Mouse (Mus musculus) CH12.LX (cell line): Measurements from ENCODE around the gene Gm20388. TPM values are rescaled to one million over a fixed set of nuclear protein-coding genes. Genes with fewer than 3 reads are reported as not detected.

Experiments used
- DNase-seq: peaks from one replicate; pipeline ENCODE4 v3.0.0-alpha.2; 2013; ENCODE audit errors: extremely low read depth
- H3K27ac ChIP-seq: 2 replicates; pipeline ENCODE4 v1.5.1; 2012; ENCODE audit warnings: low read depth, mild to moderate bottlenecking, control low read depth, moderate library complexity; ENCODE audit not compliant: insufficient read depth
- H3K27me3 ChIP-seq: replicated peaks from 2 replicates; pipeline ENCODE3; 2012; ENCODE audit warnings: inconsistent platforms
- H3K36me3 ChIP-seq, 2 experiments: replicated peaks in 1 of 2; 2 replicates each; pipeline versions ENCODE3 to v1.6.1; 2012; ENCODE audit warnings: inconsistent platforms in 1 of 2, low read length in 1 of 2, mild to moderate bottlenecking in 1 of 2, mixed read lengths in 1 of 2, moderate library complexity in 1 of 2; ENCODE audit not compliant: control insufficient read depth in 1 of 2, insufficient read depth in 1 of 2
- H3K4me1 ChIP-seq, 2 experiments: 2 replicates each; pipeline ENCODE4 v1.6.1; 2012; ENCODE audit warnings: inconsistent platforms in 1 of 2, moderate library complexity in 1 of 2; ENCODE audit not compliant: insufficient read depth in 2 of 2, control insufficient read depth in 1 of 2
- H3K4me2 ChIP-seq: 2 replicates; pipeline ENCODE4 v1.6.1; 2012; ENCODE audit warnings: low read depth, mild to moderate bottlenecking, control low read depth; ENCODE audit not compliant: poor library complexity, insufficient read depth, severe bottlenecking
- H3K4me3 ChIP-seq, 3 experiments: fragments of 150-350 bp in 1 of 3; sonication (generic) in 1 of 3; replicated peaks in 1 of 3; 2 replicates each; pipeline versions ENCODE3 to v1.5.1; 2011 to 2012; ENCODE audit warnings: low read depth in 2 of 3, low read length in 2 of 3, mild to moderate bottlenecking in 2 of 3, moderate library complexity in 2 of 3, control low read depth in 1 of 3, improper control_type of control experiment in 1 of 3, inconsistent platforms in 1 of 3, mixed read lengths in 1 of 3; ENCODE audit not compliant: poor library complexity in 1 of 3
- H3K79me2 ChIP-seq: replicated peaks from 2 replicates; pipeline ENCODE4 v1.6.1; 2012; ENCODE audit warnings: mild to moderate bottlenecking, moderate library complexity; ENCODE audit not compliant: control insufficient read depth, poor library complexity, insufficient read depth, severe bottlenecking; ENCODE audit errors: extremely low read depth
- H3K9ac ChIP-seq: 2 replicates; pipeline ENCODE4 v1.6.1; 2012; ENCODE audit warnings: low read depth, mild to moderate bottlenecking, control low read depth, moderate library complexity; ENCODE audit not compliant: insufficient read depth
- H3K9me3 ChIP-seq: replicated peaks from 2 replicates; pipeline ENCODE3; 2012; ENCODE audit warnings: low read length, inconsistent platforms, mixed read lengths
- BHLHE40 ChIP-seq: IDR thresholded peaks from 2 replicates; pipeline ENCODE4 v1.6.1; 2011; ENCODE audit warnings: mild to moderate bottlenecking, low read depth, low read length, improper control_type of control experiment
- CHD1 ChIP-seq: IDR thresholded peaks from 2 replicates; pipeline ENCODE4 v1.6.1; 2012; ENCODE audit warnings: low read depth, low read length, improper control_type of control experiment, inconsistent platforms
- CHD2 ChIP-seq: IDR thresholded peaks from 2 replicates; pipeline ENCODE4 v1.6.1; 2011; ENCODE audit warnings: low read length, improper control_type of control experiment
- CTCF ChIP-seq, 2 experiments: IDR thresholded peaks in 1 of 2; conservative IDR thresholded peaks in 1 of 2; 2 replicates each; pipeline ENCODE4 v1.5.1; 2011 to 2012; ENCODE audit warnings: low read depth in 2 of 2, low read length in 2 of 2, improper control_type of control experiment in 1 of 2, inconsistent platforms in 1 of 2, mild to moderate bottlenecking in 1 of 2, moderate library complexity in 1 of 2
- E2F4 ChIP-seq: IDR thresholded peaks from 2 replicates; pipeline ENCODE4 v1.6.1; 2011; ENCODE audit warnings: low read depth, low read length, improper control_type of control experiment; ENCODE audit not compliant: insufficient replicate concordance
- ELF1 ChIP-seq: IDR thresholded peaks from 2 replicates; pipeline ENCODE4 v1.6.1; 2014; ENCODE audit warnings: low read depth, mild to moderate bottlenecking, inconsistent platforms, low read length, improper control_type of control experiment
- EP300 ChIP-seq: IDR thresholded peaks from 2 replicates; pipeline ENCODE4 v1.6.1; 2011; ENCODE audit warnings: low read length, improper control_type of control experiment
- ETS1 ChIP-seq: conservative IDR thresholded peaks from 2 replicates; pipeline ENCODE4 v1.6.1; 2012; ENCODE audit warnings: low read depth, mild to moderate bottlenecking, inconsistent platforms, low read length, improper control_type of control experiment, moderate library complexity
- HCFC1 ChIP-seq: IDR thresholded peaks from 2 replicates; pipeline ENCODE4 v1.6.1; 2012; ENCODE audit warnings: low read depth, mild to moderate bottlenecking, inconsistent platforms, low read length, improper control_type of control experiment
- IRF4 ChIP-seq: IDR thresholded peaks from 2 replicates; pipeline ENCODE4 v1.6.1; 2014; ENCODE audit warnings: low read depth, mild to moderate bottlenecking, inconsistent platforms, low read length, improper control_type of control experiment
- JUN ChIP-seq: IDR thresholded peaks from 2 replicates; pipeline ENCODE4 v1.6.1; 2011; ENCODE audit warnings: low read depth, mild to moderate bottlenecking, low read length, improper control_type of control experiment, moderate library complexity; ENCODE audit not compliant: insufficient read depth
- MAX ChIP-seq: IDR thresholded peaks from 2 replicates; pipeline ENCODE4 v1.6.1; 2011; ENCODE audit warnings: low read length, improper control_type of control experiment
- MAZ ChIP-seq: IDR thresholded peaks from 2 replicates; pipeline ENCODE4 v1.6.1; 2012; ENCODE audit warnings: low read depth, mild to moderate bottlenecking, inconsistent platforms, low read length, improper control_type of control experiment, moderate library complexity
- MEF2A ChIP-seq: IDR thresholded peaks from 2 replicates; pipeline ENCODE4 v1.6.1; 2014; ENCODE audit warnings: low read depth, mild to moderate bottlenecking, inconsistent platforms, low read length, improper control_type of control experiment, borderline replicate concordance
- MXI1 ChIP-seq: IDR thresholded peaks from 2 replicates; pipeline ENCODE4 v1.6.1; 2011; ENCODE audit warnings: mild to moderate bottlenecking, low read depth, low read length, improper control_type of control experiment
- MYC ChIP-seq: IDR thresholded peaks from 2 replicates; pipeline ENCODE4 v1.6.1; 2011; ENCODE audit warnings: low read depth, mild to moderate bottlenecking, improper control_type of control experiment, low read length
- NELFE ChIP-seq: IDR thresholded peaks from 2 replicates; pipeline ENCODE4 v1.6.1; 2011; ENCODE audit warnings: low read depth, low read length, improper control_type of control experiment
- NRF1 ChIP-seq: IDR thresholded peaks from 2 replicates; pipeline ENCODE4 v1.6.1; 2014; ENCODE audit warnings: low read depth, mild to moderate bottlenecking, inconsistent platforms, low read length, improper control_type of control experiment, moderate library complexity
- PAX5 ChIP-seq: IDR thresholded peaks from 2 replicates; pipeline ENCODE4 v1.6.1; 2012; ENCODE audit warnings: low read length, inconsistent platforms, mixed read lengths
- POLR2A ChIP-seq: IDR thresholded peaks from 2 replicates; pipeline ENCODE4 v1.6.1; 2011; ENCODE audit warnings: low read depth, mild to moderate bottlenecking, improper control_type of control experiment, low read length
- POLR2AphosphoS2 ChIP-seq: IDR thresholded peaks from 2 replicates; pipeline ENCODE4 v1.6.1; 2011; ENCODE audit warnings: low read depth, low read length, improper control_type of control experiment
- RAD21 ChIP-seq: IDR thresholded peaks from 2 replicates; pipeline ENCODE4 v1.6.1; 2011; ENCODE audit warnings: low read depth, mild to moderate bottlenecking, low read length, improper control_type of control experiment, moderate library complexity
- SMC3 ChIP-seq: IDR thresholded peaks from 2 replicates; pipeline ENCODE4 v1.6.1; 2011; ENCODE audit warnings: low read depth, low read length, improper control_type of control experiment
- TBP ChIP-seq: conservative IDR thresholded peaks from 2 replicates; pipeline ENCODE4 v1.6.1; 2011; ENCODE audit warnings: low read depth, low read length, improper control_type of control experiment
- UBTF ChIP-seq: IDR thresholded peaks from 2 replicates; pipeline ENCODE4 v1.6.1; 2012; ENCODE audit warnings: low read depth, mild to moderate bottlenecking, inconsistent platforms, low read length, improper control_type of control experiment, moderate library complexity
- USF2 ChIP-seq: conservative IDR thresholded peaks from 2 replicates; pipeline ENCODE4 v1.6.1; 2011; ENCODE audit warnings: low read depth, low read length, improper control_type of control experiment
- ZC3H11A ChIP-seq: IDR thresholded peaks from 2 replicates; pipeline ENCODE4 v1.6.1; 2012; ENCODE audit warnings: low read depth, mild to moderate bottlenecking, inconsistent platforms, low read length, improper control_type of control experiment
- ZKSCAN1 ChIP-seq: IDR thresholded peaks from 2 replicates; pipeline ENCODE4 v1.6.1; 2012; ENCODE audit warnings: low read depth, inconsistent platforms, low read length, improper control_type of control experiment, borderline replicate concordance
- ZMIZ1 ChIP-seq: IDR thresholded peaks from 2 replicates; pipeline ENCODE4 v1.6.1; 2012; ENCODE audit warnings: low read depth, mild to moderate bottlenecking, inconsistent platforms, low read length, improper control_type of control experiment
- dilution Hi-C: fragments of 300-500 bp; cut with MboI; formaldehyde crosslinking; loops from 2 replicates; pipeline ENCODE4 v1.14.3; 2020; ENCODE audit warnings: low sequenced_read_pairs; ENCODE audit not compliant: extremely low pct_unique_long_range_greater_than_20kb, extremely low pct_ligation_motif_present
- in situ Hi-C: fragments of 300-500 bp; cut with MboI; formaldehyde crosslinking; loops from 3 replicates; pipeline ENCODE4 v1.14.3; 2019; ENCODE audit warnings: low sequenced_read_pairs, low pct_ligation_motif_present, low pct_unique_long_range_greater_than_20kb, mixed read lengths
- polyA plus RNA-seq: library from polyadenylated mRNA; unstranded; fragments of >175 nt; gene quantifications from 2 replicates; pipeline ENCODE4 v1.2.1, GENCODE M21; 2012; ENCODE audit warnings: low read depth; ENCODE audit not compliant: insufficient read length
- total RNA-seq, 2 experiments: library from RNA; depleted of rRNA; stranded (reverse); fragments of 300-350 nt in 1 of 2; fragments of >200 nt in 1 of 2; gene quantifications; 2 replicates each; pipeline ENCODE4 v1.2.3; 2012 to 2014

Gene Gm20388
- total and polyA plus RNA-seq, 3 experiments: 14.8 to 26.3 (median 22.2) TPM

DNA sequence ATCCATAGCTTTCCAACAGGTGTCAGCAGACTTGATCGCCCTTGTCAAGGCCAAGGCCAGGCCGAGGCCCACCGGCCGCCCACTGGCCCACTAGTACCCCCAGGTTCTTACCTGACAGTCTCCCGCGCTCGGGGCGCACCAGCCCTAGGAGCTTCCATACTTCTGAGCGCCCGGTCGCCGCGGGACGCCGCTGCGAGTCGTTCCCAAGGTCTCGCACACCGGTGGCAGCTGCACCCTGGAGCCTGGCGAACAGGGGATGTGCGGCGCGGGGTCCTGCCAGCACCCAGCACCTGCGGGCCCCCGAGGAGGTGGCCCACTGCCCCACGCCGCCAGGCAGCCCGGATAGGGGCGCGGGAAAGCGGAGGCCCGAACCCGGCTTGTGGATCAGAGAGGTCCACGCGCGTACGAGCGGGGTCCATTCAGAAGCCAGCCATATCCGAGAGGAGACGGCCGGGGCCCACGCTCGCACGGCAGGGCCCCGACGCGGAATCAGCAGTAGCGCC lies 4071.7 kb downstream of the Gm20388 start:
- H3K27ac ChIP-seq: no peak overlapping the region
- peak overlapping the region; percentile 49 to 71 (median 69) for H3K4me3 ChIP-seq
- no peaks in the 10 kb centered on the region for H3K79me2 ChIP-seq
- H3K36me3 ChIP-seq: peaks cover 0 to 11% of the 10 kb centered on the region in 2 experiments
- dilution Hi-C loops: no loop called here
- H3K27me3 ChIP-seq: no peaks in the 10 kb centered on the region
- H3K4me1 ChIP-seq: peaks cover 0 to 37% of the 10 kb centered on the region in 2 experiments; a peak in 3 of 4 replicates
- peak overlapping the region; percentile 64 for H3K4me2 ChIP-seq
- TF ChIP-seq IRF4: no peak
- TF ChIP-seq RAD21: no peak
- TF ChIP-seq JUN: no peak
- no peak for TF ChIP-seq ZC3H11A
- TF ChIP-seq ELF1: no peak
- no peak for TF ChIP-seq HCFC1
- no peak for TF ChIP-seq TBP
- TF ChIP-seq USF2: no peak
- TF ChIP-seq MXI1: no peak
- no peak for TF ChIP-seq EP300
- TF ChIP-seq CHD1: no peak
- no peak for TF ChIP-seq MYC
- TF ChIP-seq MAX: no peak
- no peak for TF ChIP-seq POLR2AphosphoS2
- TF ChIP-seq CHD2: no peak
- H3K9ac ChIP-seq: peak overlapping the region; percentile 63
- no peaks in the 10 kb centered on the region for H3K9me3 ChIP-seq
- in situ Hi-C loops: no loop called here
- DNase-seq: no peak

DNA sequence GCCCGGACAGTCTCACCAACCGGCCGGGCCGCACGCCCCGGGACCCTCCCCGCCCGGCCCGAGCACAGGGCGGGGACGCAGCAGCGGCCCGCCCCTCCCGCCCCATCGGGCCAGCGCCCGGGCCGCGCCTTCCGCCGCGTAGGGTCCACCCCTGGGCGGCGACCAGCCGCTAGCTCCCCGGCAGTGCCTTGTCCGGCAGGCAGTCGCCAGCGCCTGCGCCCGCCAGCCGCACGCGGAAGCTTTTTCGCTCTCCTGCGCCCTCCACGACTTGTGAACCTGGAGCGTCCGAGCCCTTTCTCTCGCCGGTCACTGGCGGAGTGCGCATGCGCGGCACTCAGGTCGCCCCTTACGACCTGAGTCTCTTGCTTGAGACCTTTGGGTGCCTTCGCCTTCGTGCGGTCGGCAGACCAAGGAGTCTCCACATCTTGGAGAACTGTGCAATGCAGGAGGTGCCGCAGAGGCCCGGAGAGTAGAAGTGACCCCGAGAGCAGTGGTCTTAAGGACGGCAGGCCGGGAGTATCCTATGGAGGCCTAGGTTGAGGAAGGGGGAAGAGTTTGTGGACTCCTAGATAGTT lies 4072.3 kb downstream of the Gm20388 start, which contains the start of gene Abcb10:
TSS of gene Abcb10 (minus strand) at position 297 of the 575 bp plus-strand sequence.
- Histone ChIP-seq H3K4me2 (peak within 1 kb of the TSS; percentile 64), H3K27ac (peak within 1 kb of the TSS; percentile 58), H3K36me3 (peaks cover 0 to 9% of the 10 kb centered on the region in 2 experiments), H3K4me1 (peaks cover 0 to 37% of the 10 kb centered on the region in 2 experiments; a peak in 3 of 4 replicates), H3K9me3 (no peaks in the 10 kb centered on the region), H3K27me3 (no peaks in the 10 kb centered on the region), H3K79me2 (no peaks in the 10 kb centered on the region), H3K9ac (peak within 1 kb of the TSS; percentile 68), H3K4me3 (peak within 1 kb of the TSS; percentile 58 to 71 (median 69))
- in situ Hi-C loops: no loop called here
- dilution Hi-C loops: no loop called here
- DNase-seq: peak; percentile 76
- TF ChIP-seq MYC (peak; percentile 55; the same call in 1 of the 2 replicates), IRF4 (peak; percentile 43; the same call in 1 of the 2 replicates), USF2 (no peak), HCFC1 (peak; percentile 40; the same call in 1 of the 2 replicates), CHD1 (no peak), POLR2A (peak; percentile 93), PAX5 (no peak), MAZ (peak; percentile 59; the same call in 1 of the 2 replicates), TBP (0 out of 2 replicates have a peak, but pooled peaks have one; percentile 30), MAX (peak; percentile 47; the same call in 1 of the 2 replicates), NELFE (peak; percentile 87), JUN (no peak), NRF1 (peak; percentile 95), SMC3 (no peak), ETS1 (no peak), UBTF (peak; percentile 93), ZKSCAN1 (no peak), ZMIZ1 (peak; percentile 81; the same call in 1 of the 2 replicates), MEF2A (no peak; the same call in 1 of the 2 replicates), CTCF (conservative IDR thresholded peaks at IDR 0.05 in 1 of 2, IDR thresholded peaks at IDR 0.05 in 1 of 2; ENCODE audit: low read depth in 2 of 2, low read length in 2 of 2) (no peak), ELF1 (peak; percentile 89), E2F4 (no peak), RAD21 (no peak), MXI1 (peak; percentile 13; the same call in 1 of the 2 replicates), BHLHE40 (no peak)
